Mouse (Mus musculus) E14TG2a.4 (cell line): ENCODE data around the gene Banp.

ENCODE experiments used
- CTCF ChIP-seq: conservative IDR thresholded peaks from 2 replicates; pipeline ENCODE4 v1.5.1; 2014; ENCODE audit warnings: low read length
- POU5F1 ChIP-seq: IDR thresholded peaks from 2 replicates; pipeline ENCODE4 v1.6.1; 2014; ENCODE audit warnings: low read length, borderline replicate concordance

DNA sequence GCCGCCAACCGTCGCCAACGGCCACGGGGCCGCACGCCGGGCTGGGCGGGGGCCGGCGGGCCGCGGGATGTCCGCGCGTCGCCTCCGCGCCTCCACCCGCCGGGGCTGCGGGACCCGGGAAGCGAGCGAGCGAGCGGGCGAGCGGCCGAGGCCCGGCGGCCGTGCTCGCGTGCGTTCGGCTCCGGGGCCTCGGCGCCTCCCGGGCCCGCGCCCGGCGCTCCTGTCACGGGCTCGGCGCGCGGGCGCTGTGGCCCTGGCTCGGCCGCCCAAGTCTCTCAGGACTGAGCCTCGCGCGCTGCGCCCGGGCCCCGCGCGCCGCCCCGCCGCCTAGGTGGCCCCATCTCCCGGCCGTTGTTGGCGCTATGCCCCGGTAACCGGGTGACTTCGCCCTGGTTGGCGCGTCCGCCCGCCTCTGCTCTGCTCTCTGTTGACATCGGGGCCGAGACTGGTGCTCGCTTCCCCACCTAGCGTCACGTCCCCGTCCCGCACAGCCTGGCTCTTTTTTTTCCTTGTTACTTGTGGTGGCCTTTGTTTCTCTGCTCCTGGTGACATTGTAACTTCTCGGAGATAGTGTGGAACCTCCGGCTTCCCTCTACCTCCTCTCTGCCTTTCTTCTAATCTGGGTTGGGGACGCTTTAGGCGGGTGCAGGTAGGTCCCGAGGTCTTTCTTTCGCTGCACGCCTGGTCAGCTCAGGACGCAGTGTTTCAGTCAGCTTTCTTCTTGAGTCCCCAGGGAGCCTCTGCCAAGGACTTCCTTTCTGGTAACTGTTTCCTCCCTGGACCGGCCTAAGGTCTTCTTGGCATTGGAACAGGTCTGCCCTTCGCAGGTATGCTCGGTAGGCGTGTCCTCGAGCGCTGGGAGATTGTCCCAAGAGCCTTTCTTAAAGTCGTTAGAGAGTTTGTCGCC lies 1.5 kb downstream of the Banp start:
- TF ChIP-seq POU5F1 (no peak), CTCF (no peak)
